Mouse (Mus musculus) forebrain, embryonic 16.5 days (tissue): ENCODE results near the gene Arpc2. TPM values are rescaled to one million over a fixed set of nuclear protein-coding genes. Genes with fewer than 3 reads are reported as not detected.

Source experiments
- ATAC-seq: fragments of 200-750 bp; cut with Nextera tagmentation; 2 replicates; pipeline ENCODE4 v1.8.0; 2017; ENCODE audit warnings: mild to moderate bottlenecking, moderate library complexity
- H3K27ac ChIP-seq: fragments of 300-500 bp; sonication (generic); 2 replicates; pipeline ENCODE4 v1.5.1; 2014; ENCODE audit warnings: low read length, control low read depth
- H3K27me3 ChIP-seq: fragments of 300-500 bp; sonication (generic); replicated peaks from 2 replicates; pipeline ENCODE4 v1.6.1; 2014; ENCODE audit warnings: low read length; ENCODE audit not compliant: control insufficient read depth, insufficient read depth
- H3K36me3 ChIP-seq: fragments of 300-500 bp; sonication (generic); 2 replicates; pipeline ENCODE4 v1.6.1; 2014; ENCODE audit not compliant: control insufficient read depth, insufficient read depth
- H3K4me1 ChIP-seq: fragments of 300-500 bp; sonication (generic); replicated peaks from 2 replicates; pipeline ENCODE4 v1.6.1; 2014; ENCODE audit warnings: low read length; ENCODE audit not compliant: control insufficient read depth, insufficient read depth
- H3K4me2 ChIP-seq: fragments of 300-500 bp; sonication (generic); 2 replicates; pipeline ENCODE4 v1.6.1; 2014; ENCODE audit warnings: mild to moderate bottlenecking, low read length, control low read depth
- H3K4me3 ChIP-seq: fragments of 300-500 bp; sonication (generic); replicated peaks from 2 replicates; pipeline ENCODE4 v1.5.1; 2014; ENCODE audit warnings: mild to moderate bottlenecking, low read length, control low read depth
- H3K9ac ChIP-seq: fragments of 300-500 bp; sonication (generic); replicated peaks from 2 replicates; pipeline ENCODE4 v1.6.1; 2014; ENCODE audit warnings: low read depth, low read length, control low read depth
- H3K9me3 ChIP-seq: fragments of 300-500 bp; sonication (generic); 2 replicates; pipeline ENCODE4 v1.6.1; 2016; ENCODE audit warnings: low read length; ENCODE audit not compliant: control insufficient read depth
- WGBS: fragments of 180-500 bp; shearing (Covaris S2); extraction: QIAGEN DNeasy Blood & Tissue Kit; methylation state at CpG from one replicate; pipeline ENCODE4 v1.1.7; 2014; 5-methylcytosine and 5-hydroxymethylcytosine counted together
- polyA plus RNA-seq: library from polyadenylated mRNA; unstranded; fragments of >200 nt; fragmentation: Nextera tagmentation; extraction: Ambion mirVana; gene quantifications from 2 replicates; pipeline ENCODE4 v1.2.1, GENCODE M21; 2015

The Arpc2 gene
- polyA plus RNA-seq, 1 experiment from 2014 or later, result 413 TPM

DNA sequence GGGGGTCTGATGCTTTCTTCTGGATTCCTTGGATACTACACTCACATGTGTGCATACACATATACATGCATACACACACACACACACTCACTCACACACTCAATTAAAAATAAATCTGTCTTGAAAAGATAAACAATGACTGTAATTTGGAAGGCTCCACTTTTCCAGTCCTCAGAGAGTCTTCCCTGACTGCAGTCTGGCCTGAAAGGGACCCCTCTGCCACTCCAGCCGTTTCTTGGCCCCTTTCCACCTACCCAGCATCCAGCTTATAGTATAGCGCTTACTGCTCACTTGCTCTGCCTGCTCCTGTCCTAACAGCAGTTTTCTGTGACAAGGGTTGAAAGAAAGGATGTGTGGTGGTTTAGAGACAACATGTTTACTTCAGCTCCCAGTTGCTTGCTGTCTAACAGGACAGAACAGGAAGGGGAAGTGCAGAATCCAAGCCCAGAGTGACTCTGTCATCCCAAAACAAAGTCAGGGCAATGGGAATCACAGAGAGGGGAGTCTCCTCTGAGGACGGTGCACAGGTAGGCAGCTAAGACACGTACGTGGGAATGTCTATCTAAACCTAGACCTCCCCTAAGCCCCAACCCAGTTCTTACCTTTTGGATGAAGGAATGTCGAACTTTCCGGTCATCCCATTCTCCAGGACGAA lies 57.5 kb downstream of the Arpc2 start:
- no peak overlapping the region for H3K4me3 ChIP-seq
- 82% methylated on average over 8 of the region's 8 CpGs for WGBS
- H3K9me3 ChIP-seq, result no peaks in the 10 kb centered on the region
- peaks cover 4% of the 10 kb centered on the region; the same call in 1 of the 2 replicates for H3K36me3 ChIP-seq
- no peak for ATAC-seq
- H3K27ac ChIP-seq, result no peak overlapping the region
- no peak overlapping the region for H3K9ac ChIP-seq
- H3K27me3 ChIP-seq, result no peaks in the 10 kb centered on the region
- H3K4me2 ChIP-seq, result no peak overlapping the region
- H3K4me1 ChIP-seq, result peaks cover 20% of the 10 kb centered on the region

GRCm38 (mm10) chr1:74294090-74294643 lies 58.3 kb downstream of the Arpc2 start:
- no peak overlapping the region for H3K9ac ChIP-seq
- no peak for ATAC-seq
- no peaks in the 10 kb centered on the region for H3K9me3 ChIP-seq
- H3K27me3 ChIP-seq, result no peaks in the 10 kb centered on the region
- H3K27ac ChIP-seq, result no peak overlapping the region
- peaks cover 4% of the 10 kb centered on the region; the same call in 1 of the 2 replicates for H3K36me3 ChIP-seq
- H3K4me1 ChIP-seq, result peaks cover 20% of the 10 kb centered on the region
- WGBS, result 94% methylated on average over 3 of the region's 3 CpGs
- no peak overlapping the region for H3K4me2 ChIP-seq
- no peak overlapping the region for H3K4me3 ChIP-seq

DNA sequence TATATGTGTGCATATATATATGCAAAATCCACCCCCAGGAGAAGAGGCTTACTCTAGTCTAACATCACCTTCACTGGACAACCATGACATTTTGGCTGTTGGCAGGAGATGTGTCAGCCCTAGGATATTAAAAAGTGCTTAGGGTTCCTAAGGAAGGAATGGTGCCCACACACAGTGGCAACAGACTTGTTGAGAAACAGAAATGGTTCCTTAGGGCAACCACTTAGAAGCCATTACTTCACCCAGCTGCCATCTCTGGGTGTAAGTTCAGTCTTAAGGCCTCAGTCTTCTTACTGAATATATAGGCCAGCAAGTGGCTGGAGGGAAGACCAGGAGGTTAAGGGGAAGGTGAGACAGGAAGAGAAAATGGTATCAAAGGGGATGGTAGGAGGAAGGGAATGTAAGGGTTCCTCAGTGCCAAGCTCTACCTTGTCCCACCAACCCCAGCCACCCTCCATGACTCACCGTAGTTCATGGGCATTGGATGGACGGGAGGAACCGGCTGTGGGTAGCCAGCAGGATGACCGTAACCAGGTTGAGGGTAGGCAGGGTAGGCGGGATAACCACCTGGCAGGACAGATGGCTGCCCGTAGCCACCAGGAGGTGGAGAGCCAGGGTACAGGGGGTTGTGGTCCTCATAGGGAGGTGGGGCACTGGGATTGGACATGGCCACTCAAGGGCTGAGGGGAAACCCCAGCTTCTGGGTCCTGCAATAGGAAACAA lies 59.0 kb downstream of the Arpc2 start:
- H3K4me3 ChIP-seq, result no peak overlapping the region
- no peak for ATAC-seq
- H3K9ac ChIP-seq, result no peak overlapping the region
- 92% methylated on average over 6 of the region's 6 CpGs for WGBS
- H3K9me3 ChIP-seq, result no peaks in the 10 kb centered on the region
- H3K4me2 ChIP-seq, result no peak overlapping the region
- H3K27ac ChIP-seq, result peak overlapping the region; percentile 69
- peaks cover 4% of the 10 kb centered on the region; the same call in 1 of the 2 replicates for H3K36me3 ChIP-seq
- H3K4me1 ChIP-seq, result peaks cover 18% of the 10 kb centered on the region
- no peaks in the 10 kb centered on the region for H3K27me3 ChIP-seq

DNA sequence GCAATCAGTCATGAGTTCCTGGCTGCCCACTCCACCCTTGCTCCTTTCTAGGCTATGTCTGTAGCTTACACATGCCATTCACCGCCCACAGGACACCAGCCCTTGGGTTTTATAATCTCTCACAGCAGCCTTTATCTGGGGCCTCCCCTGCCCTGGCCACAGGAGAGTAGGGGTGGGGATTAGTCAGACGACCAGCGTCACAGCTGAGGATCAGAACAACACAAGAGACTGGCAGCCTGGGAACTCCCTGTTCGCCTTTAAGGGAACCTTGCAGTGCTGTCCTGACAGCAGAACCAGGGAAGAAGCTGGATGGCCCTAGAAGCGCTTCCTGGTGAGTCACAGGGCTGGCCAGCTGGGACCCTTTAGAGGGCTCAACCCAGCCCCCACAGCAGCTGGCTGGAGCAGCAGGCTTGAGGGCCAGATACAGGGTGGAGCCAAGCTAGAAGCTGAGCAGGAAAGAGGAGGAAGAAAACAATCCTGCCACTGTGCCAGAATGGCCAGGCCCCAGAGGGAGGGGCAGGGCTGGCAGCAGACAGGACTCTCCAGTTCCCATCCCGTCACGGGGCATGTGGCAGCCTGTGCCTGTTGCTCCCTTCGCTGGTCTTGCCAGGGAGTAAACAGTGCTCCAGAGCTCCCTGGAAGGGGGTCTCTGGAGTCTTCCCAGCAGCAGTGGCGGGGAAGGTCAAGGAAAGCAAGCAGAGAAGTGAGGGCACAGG lies 59.7 kb downstream of the Arpc2 start:
- WGBS, result 19% methylated on average over 9 of the region's 9 CpGs
- Histone ChIP-seq H3K27me3 (no peaks in the 10 kb centered on the region), H3K27ac (peak overlapping the region; percentile 69), H3K9ac (peak overlapping the region; percentile 26; the same call in 1 of the 2 replicates), H3K4me2 (no peak overlapping the region), H3K4me3 (no peak overlapping the region), H3K36me3 (peaks cover 2% of the 10 kb centered on the region; the same call in 1 of the 2 replicates), H3K4me1 (peaks cover 14% of the 10 kb centered on the region), H3K9me3 (no peaks in the 10 kb centered on the region)
- ATAC-seq, result peak; percentile 90

- H3K9me3 ChIP-seq, result no peaks in the 10 kb centered on the region
- no peaks in the 10 kb centered on the region for H3K27me3 ChIP-seq
- no peaks in the 10 kb centered on the region; the same call in 1 of the 2 replicates for H3K36me3 ChIP-seq
- H3K4me2 ChIP-seq, result no peak overlapping the region
- no peak for ATAC-seq
- H3K27ac ChIP-seq, result no peak overlapping the region
- 82% methylated on average over 6 of the region's 6 CpGs for WGBS
- no peak overlapping the region for H3K9ac ChIP-seq
- no peak overlapping the region for H3K4me3 ChIP-seq
- peaks cover 14% of the 10 kb centered on the region for H3K4me1 ChIP-seq
Observed at GRCm38 (mm10) chr1:74296477-74296876, 60.6 kb downstream of the Arpc2 start.

DNA sequence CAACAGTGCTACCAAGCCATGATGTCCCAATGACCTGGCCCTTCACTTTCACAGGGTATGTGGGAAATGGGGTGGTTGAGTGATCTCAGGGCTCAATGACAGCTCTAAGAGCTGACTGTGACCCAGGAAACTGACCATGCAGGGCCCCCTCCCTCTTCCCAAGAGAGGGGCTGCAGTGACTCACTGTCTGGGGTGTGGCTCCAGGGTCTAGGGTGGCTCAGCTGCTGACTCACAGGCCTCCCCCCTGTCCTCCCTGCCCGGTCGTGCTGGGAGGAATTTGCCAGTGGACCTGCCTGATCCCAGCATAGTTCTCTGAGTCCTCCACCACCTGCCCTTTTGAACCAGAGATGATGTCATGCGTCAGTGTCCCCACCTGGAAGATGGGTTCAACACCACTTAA lies 61.4 kb downstream of the Arpc2 start:
- Histone ChIP-seq H3K4me3 (no peak overlapping the region), H3K9ac (no peak overlapping the region), H3K4me1 (peaks cover 14% of the 10 kb centered on the region), H3K36me3 (no peaks in the 10 kb centered on the region; the same call in 1 of the 2 replicates), H3K27me3 (no peaks in the 10 kb centered on the region), H3K4me2 (no peak overlapping the region), H3K27ac (no peak overlapping the region), H3K9me3 (no peaks in the 10 kb centered on the region)
- WGBS, result 82% methylated on average over 3 of the region's 3 CpGs
- no peak for ATAC-seq

- Histone ChIP-seq H3K4me1 (peaks cover 14% of the 10 kb centered on the region), H3K27me3 (0 out of 2 replicates have a peak, but pooled peaks cover 2% of the 10 kb centered on the region), H3K27ac (no peak overlapping the region), H3K9ac (no peak overlapping the region), H3K4me3 (no peak overlapping the region), H3K4me2 (no peak overlapping the region), H3K36me3 (no peaks in the 10 kb centered on the region), H3K9me3 (no peaks in the 10 kb centered on the region)
- WGBS, result 88% methylated on average over 5 of the region's 5 CpGs
- ATAC-seq, result no peak
Observed at GRCm38 (mm10) chr1:74298157-74298750, 62.4 kb downstream of the Arpc2 start.

DNA sequence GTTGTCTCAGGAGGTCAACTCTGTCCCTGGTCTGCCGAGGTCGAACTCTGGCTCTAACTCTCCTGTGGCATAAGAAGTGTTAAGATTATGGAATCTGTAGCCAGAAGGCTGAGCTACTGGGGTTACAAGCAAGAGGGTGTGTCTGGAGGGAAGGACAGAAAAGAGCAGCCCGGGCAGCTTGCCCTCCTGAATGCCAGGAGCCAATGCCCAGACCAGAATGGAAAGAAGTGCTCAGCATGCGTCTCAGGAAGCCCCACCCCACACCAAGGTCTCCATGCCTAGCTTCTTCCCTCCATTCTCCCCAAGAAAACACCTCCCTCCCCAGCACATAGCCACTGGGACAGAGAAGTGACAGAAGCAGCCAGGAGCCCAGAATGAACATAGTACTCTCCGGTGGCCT lies 63.1 kb downstream of the Arpc2 start:
- Histone ChIP-seq H3K9me3 (no peaks in the 10 kb centered on the region), H3K9ac (no peak overlapping the region), H3K4me1 (peaks cover 21% of the 10 kb centered on the region), H3K4me2 (no peak overlapping the region), H3K36me3 (no peaks in the 10 kb centered on the region), H3K4me3 (no peak overlapping the region), H3K27me3 (peaks cover 3% of the 10 kb centered on the region; the same call in 1 of the 2 replicates), H3K27ac (no peak overlapping the region)
- ATAC-seq, result no peak
- WGBS, result 68% methylated on average over 5 of the region's 5 CpGs
